Mouse (Mus musculus) A20 (cell line): ENCODE results near the gene Prss56.

Experiments
- DNase-seq: peaks from one replicate; pipeline ENCODE4 v3.0.0-alpha.2; 2011; ENCODE audit warnings: low read depth, low spot score

The Prss56 gene

GRCm38 (mm10) chr1:87184751-87185139, 1.6 kb downstream of the Prss56 start:
- DNase-seq: peak; percentile 77

GRCm38 (mm10) chr1:87185526-87185925, 2.4 kb downstream of the Prss56 start:
- no peak for DNase-seq

- DNase-seq: no peak
Measured at GRCm38 (mm10) chr1:87186261-87187036, 3.3 kb downstream of the Prss56 start.

GRCm38 (mm10) chr1:87187037-87187355, 3.9 kb downstream of the Prss56 start:
- DNase-seq: peak; percentile 33

GRCm38 (mm10) chr1:87190429-87190828, 7.3 kb downstream of the Prss56 start, which contains the start of gene Chrnd:
Gene Chrnd, plus strand, starts transcription at chr1:87190607.
- no peak for DNase-seq

- no peak for DNase-seq
Measured at GRCm38 (mm10) chr1:87197296-87197695, 14.2 kb downstream of the Prss56 start.

- DNase-seq: no peak
Measured at GRCm38 (mm10) chr1:87198119-87199065, 15.3 kb downstream of the Prss56 start.

- no peak for DNase-seq
Measured at GRCm38 (mm10) chr1:87200811-87201210, 17.7 kb downstream of the Prss56 start.

- no peak for DNase-seq
Measured at GRCm38 (mm10) chr1:87201848-87202247, 18.7 kb downstream of the Prss56 start.

GRCm38 (mm10) chr1:87203779-87204178, 20.7 kb downstream of the Prss56 start:
- no peak for DNase-seq

GRCm38 (mm10) chr1:87204465-87204864, 21.4 kb downstream of the Prss56 start, which contains the start of gene Chrng:
Gene Chrng, plus strand, starts transcription at chr1:87204657.
- DNase-seq: no peak

- DNase-seq: no peak
Measured at GRCm38 (mm10) chr1:87205038-87205437, 21.9 kb downstream of the Prss56 start.

GRCm38 (mm10) chr1:87205502-87205901, 22.4 kb downstream of the Prss56 start:
- DNase-seq: no peak

GRCm38 (mm10) chr1:87206339-87206738, 23.2 kb downstream of the Prss56 start:
- peak; percentile 49 for DNase-seq

- DNase-seq: no peak
Measured at GRCm38 (mm10) chr1:87211431-87211830, 28.3 kb downstream of the Prss56 start.

- peak; percentile 95 for DNase-seq
Measured at GRCm38 (mm10) chr1:87213735-87214704, 30.9 kb downstream of the Prss56 start, which contains the start of gene Eif4e2. Gene Eif4e2, plus strand, starts transcription at chr1:87213914.

- DNase-seq: peak; percentile 48
Measured at GRCm38 (mm10) chr1:87214748-87215147, 31.6 kb downstream of the Prss56 start.

GRCm38 (mm10) chr1:87217938-87218337, 34.8 kb downstream of the Prss56 start:
- peak; percentile 32 for DNase-seq

- no peak for DNase-seq
Measured at GRCm38 (mm10) chr1:87225739-87226138, 42.6 kb downstream of the Prss56 start.

GRCm38 (mm10) chr1:87226409-87227159, 43.5 kb downstream of the Prss56 start:
- DNase-seq: no peak
